Mouse (Mus musculus) lung, adult 2 months (tissue): ENCODE results near the gene Gm20388. TPM values are rescaled to one million over a fixed set of nuclear protein-coding genes. Genes with fewer than 3 reads are reported as not detected.

Source experiments
- DNase-seq: peaks from one replicate; pipeline ENCODE4 v3.0.0; 2022
- H3K4me1 ChIP-seq: fragments of 200-500 bp; 2 replicates; pipeline ENCODE4 v1.6.1; 2011; ENCODE audit warnings: low read length; ENCODE audit not compliant: control insufficient read depth, insufficient read depth
- H3K4me3 ChIP-seq: fragments of 200-500 bp; replicated peaks from 2 replicates; pipeline ENCODE3; 2011; ENCODE audit warnings: low read depth, mild to moderate bottlenecking, control low read depth, low read length; ENCODE audit errors: extremely low read depth
- CTCF ChIP-seq: fragments of 200-500 bp; IDR thresholded peaks from 2 replicates; pipeline ENCODE4 v1.5.1; 2011; ENCODE audit warnings: mild to moderate bottlenecking, low read length, control low read depth; ENCODE audit not compliant: insufficient read depth
- POLR2A ChIP-seq: fragments of 200-500 bp; IDR thresholded peaks from 2 replicates; pipeline ENCODE4 v1.6.1; 2011; ENCODE audit warnings: low read depth, mild to moderate bottlenecking, control low read depth, low read length, borderline replicate concordance; ENCODE audit errors: extremely low read depth
- WGBS: fragments of 180-500 bp; shearing (Covaris S2); methylation state at CpG from one replicate; pipeline ENCODE4 v1.1.7; 2018; 5-methylcytosine and 5-hydroxymethylcytosine counted together
- polyA plus RNA-seq: library from polyadenylated mRNA; depleted of rRNA; stranded (reverse); fragments of >200 nt; gene quantifications from 2 replicates; pipeline ENCODE4 v1.2.3, GENCODE M21; 2012

Gm20388 gene
- polyA plus RNA-seq, 1 experiment: 67.8 TPM

GRCm38 (mm10) chr8:122474951-122475560 is 2564.4 kb downstream of the Gm20388 start:
- Histone ChIP-seq H3K4me3 (peak overlapping the region; percentile 95), H3K4me1 (peaks cover 11% of the 10 kb centered on the region; the same call in 1 of the 2 replicates)
- TF ChIP-seq CTCF (no peak), POLR2A (no peak)
- DNase-seq: peak; percentile 36
- WGBS: 4% methylated on average over 16 of the region's 16 CpGs

GRCm38 (mm10) chr8:122475580-122476320 is 2565.1 kb downstream of the Gm20388 start, which contains the start of the genes Rnf166 and Ctu2:
TSS of gene Rnf166 (minus strand) at chr8:122476064.
TSS of gene Ctu2 (plus strand) at chr8:122476143.
- Histone ChIP-seq H3K4me3 (peak within 1 kb of the TSS; percentile 95), H3K4me1 (peaks cover 11% of the 10 kb centered on the region; the same call in 1 of the 2 replicates)
- DNase-seq: peak; percentile 94
- no peak for TF ChIP-seq CTCF
- TF ChIP-seq POLR2A: peak; percentile 50; the same call in 1 of the 2 replicates
- under 1% methylated on average over 101 of the region's 103 CpGs for WGBS

GRCm38 (mm10) chr8:122482448-122482847 is 2571.8 kb downstream of the Gm20388 start:
- 80% methylated on average over 8 of the region's 8 CpGs for WGBS
- TF ChIP-seq POLR2A (no peak), CTCF (no peak)
- no peaks in the 10 kb centered on the region for H3K4me1 ChIP-seq

GRCm38 (mm10) chr8:122483877-122484276 is 2573.2 kb downstream of the Gm20388 start:
- no peak for DNase-seq
- Histone ChIP-seq H3K4me3 (no peak overlapping the region), H3K4me1 (no peaks in the 10 kb centered on the region)
- 97% methylated on average over 7 of the region's 7 CpGs for WGBS
- TF ChIP-seq POLR2A (no peak), CTCF (peak; percentile 35; the same call in 1 of the 2 replicates)

More at GRCm38 (mm10) chr8:122482448-122482847, 2571.8 kb downstream of the Gm20388 start:
- no peak overlapping the region for H3K4me3 ChIP-seq
- no peak for DNase-seq

- TF ChIP-seq CTCF: no peak
- TF ChIP-seq POLR2A: no peak
- DNase-seq: no peak
- Histone ChIP-seq H3K4me1 (no peaks in the 10 kb centered on the region), H3K4me3 (no peak overlapping the region)
- 73% methylated on average over 12 of the region's 12 CpGs for WGBS
Observed at GRCm38 (mm10) chr8:122484831-122485230, 2574.2 kb downstream of the Gm20388 start.

- WGBS: 97% methylated on average over 9 of the region's 9 CpGs
- DNase-seq: no peak
- no peak overlapping the region for H3K4me3 ChIP-seq
- H3K4me1 ChIP-seq: no peaks in the 10 kb centered on the region
- no peak for TF ChIP-seq CTCF
- no peak for TF ChIP-seq POLR2A
Observed at GRCm38 (mm10) chr8:122488387-122488786, 2577.7 kb downstream of the Gm20388 start.

- no peak for TF ChIP-seq POLR2A
- peak; percentile 11; the same call in 1 of the 2 replicates for TF ChIP-seq CTCF
- WGBS: 60% methylated on average over 12 of the region's 12 CpGs
- Histone ChIP-seq H3K4me3 (no peak overlapping the region), H3K4me1 (peaks cover 2% of the 10 kb centered on the region; the same call in 1 of the 2 replicates)
- DNase-seq: no peak
Observed at GRCm38 (mm10) chr8:122497016-122497734, 2586.5 kb downstream of the Gm20388 start.

- H3K4me1 ChIP-seq: peaks cover 2% of the 10 kb centered on the region; the same call in 1 of the 2 replicates
- TF ChIP-seq POLR2A: no peak
- TF ChIP-seq CTCF: 0 out of 2 replicates have a peak, but pooled peaks have one; percentile 18
- no peak for DNase-seq
- 61% methylated on average over 17 of the region's 17 CpGs for WGBS
- no peak overlapping the region for H3K4me3 ChIP-seq
Observed at GRCm38 (mm10) chr8:122497912-122498311, 2587.3 kb downstream of the Gm20388 start.

- TF ChIP-seq POLR2A (no peak), CTCF (peak; percentile 90)
- WGBS: 30% methylated on average over 10 of the region's 10 CpGs
- no peak overlapping the region for H3K4me3 ChIP-seq
- DNase-seq: peak; percentile 79
- H3K4me1 ChIP-seq: peaks cover 2% of the 10 kb centered on the region; the same call in 1 of the 2 replicates
Observed at GRCm38 (mm10) chr8:122500856-122501255, 2590.2 kb downstream of the Gm20388 start.

- H3K4me1 ChIP-seq: peaks cover 7% of the 10 kb centered on the region
- WGBS: 60% methylated on average over 16 of the region's 16 CpGs
- DNase-seq: no peak
- TF ChIP-seq CTCF (no peak), POLR2A (no peak)
- H3K4me3 ChIP-seq: no peak overlapping the region
Observed at GRCm38 (mm10) chr8:122511552-122511951, 2600.9 kb downstream of the Gm20388 start.
